Mouse (Mus musculus) intestine, embryonic 15.5 days (tissue): ENCODE data around the gene Pik3cb. TPM values are rescaled to one million over a fixed set of nuclear protein-coding genes. Genes with fewer than 3 reads are reported as not detected.
A peak's percentile ranks its signal among the peaks of the same experiment; 100 is the strongest.

Experiments used
- ATAC-seq: fragments of 200-750 bp; cut with Nextera tagmentation; 2 replicates; pipeline ENCODE4 v1.8.0; 2017; ENCODE audit warnings: moderate TSS enrichment, moderate library complexity
- H3K27ac ChIP-seq: fragments of 300-500 bp; sonication (generic); 2 replicates; pipeline ENCODE4 v1.5.1; 2015; ENCODE audit warnings: mild to moderate bottlenecking, inconsistent platforms
- H3K27me3 ChIP-seq: fragments of 300-500 bp; sonication (generic); replicated peaks from 2 replicates; pipeline ENCODE4 v1.6.1; 2015; ENCODE audit warnings: inconsistent platforms
- H3K36me3 ChIP-seq: fragments of 300-500 bp; sonication (generic); 2 replicates; pipeline ENCODE4 v1.6.1; 2015; ENCODE audit warnings: inconsistent platforms
- H3K4me1 ChIP-seq: fragments of 300-500 bp; sonication (generic); replicated peaks from 2 replicates; pipeline ENCODE4 v1.6.1; 2015; ENCODE audit warnings: inconsistent platforms
- H3K4me2 ChIP-seq: fragments of 300-500 bp; sonication (generic); replicated peaks from 2 replicates; pipeline ENCODE4 v1.6.1; 2015; ENCODE audit warnings: mild to moderate bottlenecking, inconsistent platforms
- H3K4me3 ChIP-seq: fragments of 300-500 bp; sonication (generic); replicated peaks from 2 replicates; pipeline ENCODE4 v1.5.1; 2015; ENCODE audit warnings: inconsistent platforms
- H3K9ac ChIP-seq: fragments of 300-500 bp; sonication (generic); 2 replicates; pipeline ENCODE4 v1.6.1; 2015; ENCODE audit warnings: inconsistent platforms
- H3K9me3 ChIP-seq: fragments of 300-500 bp; sonication (generic); 2 replicates; pipeline ENCODE4 v1.6.1; 2016; ENCODE audit warnings: inconsistent platforms
- WGBS: fragments of 180-500 bp; shearing (Covaris S2); methylation state at CpG from one replicate; pipeline ENCODE4 v1.1.7; 2015; 5-methylcytosine and 5-hydroxymethylcytosine counted together
- polyA plus RNA-seq: library from polyadenylated mRNA; unstranded; fragments of >200 nt; fragmentation: Nextera tagmentation; extraction: Ambion mirVana; gene quantifications from 2 replicates; pipeline ENCODE4 v1.2.1, GENCODE M21; 2015

Pik3cb gene
- polyA plus RNA-seq, 1 experiment from 2014 or later = 1.4 TPM

GRCm38 (mm10) chr9:99141171-99141570 lies 750 bp upstream of the Pik3cb start:
- Histone ChIP-seq H3K27me3 (no peaks in the 10 kb centered on the region), H3K4me3 (no peak overlapping the region), H3K9me3 (no peaks in the 10 kb centered on the region), H3K9ac (no peak overlapping the region), H3K4me1 (peaks cover 9% of the 10 kb centered on the region; the same call in 1 of the 2 replicates), H3K4me2 (0 out of 2 replicates have a peak overlapping the region, but pooled peaks have one; percentile 89), H3K27ac (no peak overlapping the region), H3K36me3 (no peaks in the 10 kb centered on the region)
- WGBS = 53% methylated on average over 3 of the region's 3 CpGs
- no peak for ATAC-seq

- Histone ChIP-seq H3K27me3 (no peaks in the 10 kb centered on the region), H3K36me3 (no peaks in the 10 kb centered on the region), H3K4me3 (peak overlapping the region; percentile 84), H3K4me2 (peak overlapping the region; percentile 89), H3K4me1 (peaks cover 9% of the 10 kb centered on the region; the same call in 1 of the 2 replicates), H3K27ac (peak overlapping the region; percentile 66), H3K9me3 (no peaks in the 10 kb centered on the region), H3K9ac (peak overlapping the region; percentile 66)
- under 1% methylated on average over 62 of the region's 77 CpGs for WGBS
- peak; percentile 90 for ATAC-seq
Observed at GRCm38 (mm10) chr9:99139194-99140023, 1.0 kb downstream of the Pik3cb start.

- H3K9ac ChIP-seq = no peak overlapping the region
- no peak overlapping the region for H3K4me2 ChIP-seq
- H3K36me3 ChIP-seq = no peaks in the 10 kb centered on the region
- ATAC-seq = no peak
- WGBS = 73% methylated on average over 5 of the region's 5 CpGs
- H3K27ac ChIP-seq = no peak overlapping the region
- H3K9me3 ChIP-seq = no peaks in the 10 kb centered on the region
- no peak overlapping the region for H3K4me3 ChIP-seq
- H3K4me1 ChIP-seq = peaks cover 9% of the 10 kb centered on the region; the same call in 1 of the 2 replicates
- H3K27me3 ChIP-seq = no peaks in the 10 kb centered on the region
Observed at GRCm38 (mm10) chr9:99137301-99137700, 3.1 kb downstream of the Pik3cb start.

GRCm38 (mm10) chr9:99131951-99132470 lies 8.4 kb downstream of the Pik3cb start:
- Histone ChIP-seq H3K27ac (no peak overlapping the region), H3K4me1 (no peaks in the 10 kb centered on the region), H3K27me3 (no peaks in the 10 kb centered on the region), H3K4me3 (no peak overlapping the region), H3K9ac (no peak overlapping the region), H3K9me3 (no peaks in the 10 kb centered on the region), H3K4me2 (no peak overlapping the region), H3K36me3 (no peaks in the 10 kb centered on the region)
- ATAC-seq = no peak
- 50% methylated on average over 3 of the region's 3 CpGs for WGBS

GRCm38 (mm10) chr9:99131119-99131518 lies 9.3 kb downstream of the Pik3cb start:
- H3K27ac ChIP-seq = no peak overlapping the region
- WGBS = 81% methylated on average over 4 of the region's 4 CpGs
- no peaks in the 10 kb centered on the region for H3K9me3 ChIP-seq
- no peak overlapping the region for H3K4me2 ChIP-seq
- no peak for ATAC-seq
- no peak overlapping the region for H3K9ac ChIP-seq
- no peak overlapping the region for H3K4me3 ChIP-seq
- no peaks in the 10 kb centered on the region for H3K27me3 ChIP-seq
- H3K4me1 ChIP-seq = no peaks in the 10 kb centered on the region
- no peaks in the 10 kb centered on the region for H3K36me3 ChIP-seq

DNA sequence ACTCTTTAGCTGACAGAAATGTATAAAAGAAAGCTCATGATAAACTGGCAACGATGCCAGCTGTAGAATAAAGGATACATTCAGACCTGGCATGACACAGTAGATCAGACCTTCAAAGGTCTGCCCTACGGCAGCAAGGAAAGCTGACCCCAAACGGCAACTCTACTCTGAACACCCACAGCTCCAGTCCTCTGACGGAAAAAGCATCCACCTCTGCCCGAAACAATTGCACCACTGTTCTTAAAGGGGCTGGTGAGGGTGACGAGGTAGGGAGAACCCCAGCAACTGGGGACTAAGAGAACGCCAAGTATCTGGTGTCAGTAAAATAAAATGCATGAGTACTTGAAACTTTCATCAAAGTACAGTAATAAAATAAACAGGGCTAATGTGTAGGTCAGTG lies 12.8 kb downstream of the Pik3cb start:
- no peaks in the 10 kb centered on the region for H3K4me1 ChIP-seq
- no peak overlapping the region for H3K4me2 ChIP-seq
- H3K9ac ChIP-seq = no peak overlapping the region
- no peak overlapping the region for H3K27ac ChIP-seq
- H3K4me3 ChIP-seq = no peak overlapping the region
- H3K9me3 ChIP-seq = no peaks in the 10 kb centered on the region
- 75% methylated on average over 7 of the region's 7 CpGs for WGBS
- H3K27me3 ChIP-seq = no peaks in the 10 kb centered on the region
- H3K36me3 ChIP-seq = no peaks in the 10 kb centered on the region
- no peak for ATAC-seq

- WGBS = 58% methylated on average over 4 of the region's 4 CpGs
- no peak for ATAC-seq
- H3K4me1 ChIP-seq = no peaks in the 10 kb centered on the region
Observed at GRCm38 (mm10) chr9:99122749-99123148, 17.7 kb downstream of the Pik3cb start.

DNA sequence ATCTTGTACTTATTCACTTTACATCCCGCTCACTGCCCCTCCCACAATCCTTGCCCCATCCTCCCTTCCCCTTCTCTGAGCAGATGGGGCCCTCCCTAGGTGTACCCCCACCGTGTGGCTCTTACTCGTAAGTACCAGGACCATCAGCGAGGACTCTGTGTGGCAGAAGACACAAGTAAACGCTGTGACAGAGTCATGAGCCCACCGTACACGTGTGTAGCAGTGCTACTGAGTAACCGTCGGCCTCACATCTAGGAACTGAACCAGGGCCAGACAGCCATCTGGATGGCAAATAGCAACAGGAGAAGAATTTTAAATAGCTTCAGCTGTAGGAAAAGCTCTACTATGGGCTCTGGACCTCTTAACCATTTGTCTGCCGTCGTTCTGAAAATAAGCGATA lies 28.0 kb downstream of the Pik3cb start:
- Histone ChIP-seq H3K27me3 (no peaks in the 10 kb centered on the region), H3K4me3 (no peak overlapping the region), H3K27ac (no peak overlapping the region), H3K9ac (no peak overlapping the region), H3K36me3 (no peaks in the 10 kb centered on the region), H3K4me1 (no peaks in the 10 kb centered on the region), H3K4me2 (no peak overlapping the region), H3K9me3 (no peaks in the 10 kb centered on the region)
- no peak for ATAC-seq
- WGBS = 72% methylated on average over 12 of the region's 12 CpGs

More at GRCm38 (mm10) chr9:99122749-99123148, 17.7 kb downstream of the Pik3cb start:
- Histone ChIP-seq H3K27ac (no peak overlapping the region), H3K9me3 (no peaks in the 10 kb centered on the region), H3K4me3 (no peak overlapping the region), H3K27me3 (no peaks in the 10 kb centered on the region), H3K36me3 (no peaks in the 10 kb centered on the region), H3K4me2 (no peak overlapping the region), H3K9ac (no peak overlapping the region)

- H3K36me3 ChIP-seq = no peaks in the 10 kb centered on the region
- no peak overlapping the region for H3K9ac ChIP-seq
- H3K9me3 ChIP-seq = no peaks in the 10 kb centered on the region
- H3K4me1 ChIP-seq = no peaks in the 10 kb centered on the region
- H3K4me2 ChIP-seq = no peak overlapping the region
- no peaks in the 10 kb centered on the region for H3K27me3 ChIP-seq
- no peak overlapping the region for H3K27ac ChIP-seq
- WGBS = 55% methylated on average over 1 of the region's 1 CpGs
- ATAC-seq = no peak
- no peak overlapping the region for H3K4me3 ChIP-seq
Observed at GRCm38 (mm10) chr9:99111085-99111484, 29.3 kb downstream of the Pik3cb start.

DNA sequence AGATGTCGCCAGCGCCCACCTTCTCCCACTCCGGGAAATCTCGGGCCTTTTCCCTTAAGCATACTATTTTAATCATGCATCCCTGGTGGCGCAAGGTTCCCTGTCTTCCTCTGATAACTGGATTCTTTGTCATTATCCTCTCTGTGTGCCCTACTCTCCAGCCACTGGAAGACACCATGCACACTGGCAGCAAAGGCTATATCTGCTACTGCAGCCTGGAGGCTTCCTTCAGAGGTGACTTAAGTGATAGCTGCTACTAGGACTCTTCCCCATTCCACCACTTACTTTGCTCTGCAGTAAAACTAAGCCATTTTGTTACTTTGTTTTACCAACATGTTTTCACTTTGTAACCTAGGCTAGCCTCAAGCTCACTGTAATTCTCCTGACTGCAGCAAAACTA lies 30.2 kb downstream of the Pik3cb start:
- 0 out of 2 replicates have a peak, but pooled peaks cover 2% of the 10 kb centered on the region for H3K36me3 ChIP-seq
- no peak for ATAC-seq
- H3K9ac ChIP-seq = no peak overlapping the region
- H3K4me1 ChIP-seq = no peaks in the 10 kb centered on the region
- H3K27ac ChIP-seq = no peak overlapping the region
- no peaks in the 10 kb centered on the region for H3K27me3 ChIP-seq
- no peaks in the 10 kb centered on the region for H3K9me3 ChIP-seq
- WGBS = 68% methylated on average over 5 of the region's 5 CpGs
- no peak overlapping the region for H3K4me2 ChIP-seq
- H3K4me3 ChIP-seq = no peak overlapping the region

- Histone ChIP-seq H3K4me3 (no peak overlapping the region), H3K4me2 (no peak overlapping the region), H3K36me3 (peaks cover 2% of the 10 kb centered on the region; the same call in 1 of the 2 replicates), H3K27ac (no peak overlapping the region), H3K4me1 (no peaks in the 10 kb centered on the region), H3K9me3 (no peaks in the 10 kb centered on the region), H3K27me3 (no peaks in the 10 kb centered on the region), H3K9ac (no peak overlapping the region)
- ATAC-seq = no peak
- 87% methylated on average over 3 of the region's 3 CpGs for whole genome bisulfite sequencing
Observed at GRCm38 (mm10) chr9:99109585-99109984, 30.8 kb downstream of the Pik3cb start.

DNA sequence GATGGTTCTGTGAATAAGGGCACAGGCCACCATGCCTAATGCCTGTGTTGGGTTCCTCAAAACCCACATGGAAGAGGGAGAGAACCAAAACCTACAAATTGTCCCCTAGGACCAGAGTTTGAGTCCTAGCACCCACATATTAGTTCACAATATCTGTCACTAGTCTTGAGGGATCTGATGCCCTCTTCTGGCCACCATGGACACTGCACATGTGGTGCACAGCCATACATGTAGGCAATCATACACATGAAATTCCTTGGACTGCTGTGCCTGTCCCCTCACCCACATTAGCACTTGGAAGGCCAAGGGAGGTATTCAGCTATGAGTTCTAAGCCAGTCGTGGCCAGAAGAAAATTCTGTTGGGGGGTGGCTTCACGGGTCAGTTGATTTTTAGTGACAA lies 36.0 kb downstream of the Pik3cb start:
- H3K4me3 ChIP-seq = no peak overlapping the region
- H3K4me2 ChIP-seq = no peak overlapping the region
- H3K27ac ChIP-seq = no peak overlapping the region
- ATAC-seq = no peak
- no peaks in the 10 kb centered on the region for H3K27me3 ChIP-seq
- no peak overlapping the region for H3K9ac ChIP-seq
- peaks cover 2% of the 10 kb centered on the region; the same call in 1 of the 2 replicates for H3K36me3 ChIP-seq
- no peaks in the 10 kb centered on the region for H3K4me1 ChIP-seq
- WGBS = 88% methylated on average over 2 of the region's 2 CpGs
- H3K9me3 ChIP-seq = no peaks in the 10 kb centered on the region

- Histone ChIP-seq H3K9ac (no peak overlapping the region), H3K4me2 (no peak overlapping the region), H3K36me3 (peaks cover 2% of the 10 kb centered on the region; the same call in 1 of the 2 replicates), H3K4me1 (no peaks in the 10 kb centered on the region), H3K27ac (no peak overlapping the region), H3K4me3 (no peak overlapping the region), H3K9me3 (no peaks in the 10 kb centered on the region), H3K27me3 (no peaks in the 10 kb centered on the region)
- WGBS = 70% methylated on average over 3 of the region's 3 CpGs
- ATAC-seq = no peak
Observed at GRCm38 (mm10) chr9:99103865-99104264, 36.6 kb downstream of the Pik3cb start.
